Mouse (Mus musculus): Measurements from ENCODE around the gene Ppp1r15a.

- no peak for TF ChIP-seq CTCF (IDR thresholded peaks at IDR 0.05; ENCODE audit: insufficient read depth, low read depth, low read length)
- peak; percentile 60; the same call in 1 of the 2 replicates for TF ChIP-seq POLR2A (IDR thresholded peaks at IDR 0.05; ENCODE audit: insufficient read depth, low read depth, low read length)
Measured at GRCm38 (mm10) chr7:45488293-45489204, 37.5 kb downstream of the Ppp1r15a start, which contains the start of gene Dhdh.
